Mouse (Mus musculus): ENCODE data around the gene Rad1.
"Not testable (repeated sequence)": the region's sequence is repeated elsewhere in the genome, so short reads cannot be mapped to it uniquely, and the experiment has no call there.

Gene Rad1

DNA sequence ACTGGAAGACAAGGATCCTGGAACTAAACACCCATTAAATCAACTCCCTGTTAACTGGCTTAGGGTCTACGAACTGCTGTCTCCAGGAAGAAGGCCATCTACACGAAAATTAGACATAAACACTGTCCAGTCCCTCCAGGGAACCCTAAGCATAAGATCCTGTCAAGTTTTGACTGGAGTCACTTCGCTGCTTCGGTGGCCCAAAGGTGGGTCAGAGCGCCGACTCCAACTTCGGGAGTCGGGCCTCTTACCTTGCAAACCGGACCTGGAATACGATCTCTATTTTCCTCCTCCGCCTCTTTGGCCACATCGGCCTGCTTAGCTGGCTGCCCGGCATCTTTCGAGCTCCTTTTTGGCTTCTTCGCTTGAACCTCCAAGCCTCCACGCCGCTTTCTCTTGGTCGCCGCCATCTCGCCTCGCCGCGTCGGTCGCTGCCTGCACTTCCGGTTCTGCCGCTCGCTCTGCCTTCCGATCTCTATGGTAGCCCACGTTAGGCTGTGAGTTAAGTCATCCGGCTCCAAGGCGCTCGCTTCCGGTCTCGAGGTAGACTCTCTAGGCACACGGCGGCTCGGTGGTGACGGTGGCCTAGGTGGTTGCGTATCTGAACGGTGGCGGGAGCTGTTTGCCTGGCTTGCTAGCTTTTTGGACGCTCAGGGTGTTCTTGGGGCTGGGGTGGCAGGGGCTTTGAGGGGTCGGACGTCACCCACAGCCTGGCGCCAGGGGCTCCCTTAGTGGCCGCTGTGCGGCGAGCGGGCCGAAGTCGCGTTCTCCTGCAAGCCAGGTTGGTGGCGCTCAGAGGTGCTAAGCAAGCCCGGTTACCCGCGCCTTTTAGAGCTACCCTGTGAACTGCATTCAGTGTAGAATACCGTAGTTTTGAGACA, at the start of gene Rad1, which contains the start of gene Brix1:
Gene Rad1, plus strand, starts transcription at position 535 of the 881 bp plus-strand sequence.
Gene Brix1, minus strand, starts transcription at position 464 of the 881 bp plus-strand sequence.
- peak; percentile 97 for DNase-seq (ENCODE audit: extremely low read depth, low read depth)

GRCm38 (mm10) chr15:10436893-10437292, 48.9 kb upstream of the Rad1 start:
- no peak for DNase-seq (ENCODE audit: extremely low read depth, low read depth)

GRCm38 (mm10) chr15:10439963-10440362, 45.9 kb upstream of the Rad1 start:
- no peak for DNase-seq (ENCODE audit: extremely low read depth, low read depth)

DNA sequence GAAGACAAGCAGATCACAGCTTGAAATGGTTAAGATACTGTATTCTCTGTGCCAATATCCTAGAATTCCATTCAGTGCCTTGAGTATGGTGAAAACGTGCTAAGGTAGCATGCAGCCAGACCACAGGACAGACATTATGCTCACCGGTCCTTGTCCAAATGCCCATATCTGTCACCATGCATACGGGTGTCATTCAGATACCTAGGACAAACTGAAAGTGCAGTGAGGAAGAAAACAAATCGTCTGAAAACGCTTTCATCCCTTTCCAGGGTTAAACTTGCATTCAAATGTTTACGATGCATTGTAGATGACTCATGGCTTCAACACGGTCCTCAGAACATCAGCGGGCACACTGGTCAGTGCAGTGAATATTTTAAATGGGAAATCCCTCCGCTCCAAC, 44.3 kb upstream of the Rad1 start:
- no peak for DNase-seq (ENCODE audit: extremely low read depth, low read depth)

- peak; percentile 56 for DNase-seq (ENCODE audit: extremely low read depth, low read depth)
These were observed 43.5 kb upstream of the Rad1 start for GRCm38 (mm10) chr15:10442275-10442674.

GRCm38 (mm10) chr15:10447102-10447501, 38.7 kb upstream of the Rad1 start:
- no peak for DNase-seq (ENCODE audit: extremely low read depth, low read depth)

DNA sequence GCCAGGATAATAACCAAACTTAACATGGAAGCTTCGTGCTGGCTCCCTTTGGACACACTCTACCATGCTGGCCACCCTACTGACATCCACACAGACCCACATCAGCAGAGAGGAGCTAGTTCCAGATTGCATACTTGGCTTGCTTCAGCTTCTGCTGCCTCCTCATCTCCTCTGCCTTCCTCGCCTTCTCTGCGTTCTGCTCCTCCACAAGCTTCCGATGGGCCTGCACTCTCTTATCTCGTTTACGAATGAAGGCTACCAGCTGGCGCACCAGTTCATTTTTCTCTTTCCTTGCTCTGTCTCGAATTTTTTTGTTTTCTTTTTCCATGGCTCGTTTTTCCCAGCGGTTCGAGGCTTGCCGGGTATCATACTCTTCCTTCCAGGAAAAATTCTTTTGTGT, 24.8 kb upstream of the Rad1 start:
- no peak for DNase-seq (ENCODE audit: extremely low read depth, low read depth)

GRCm38 (mm10) chr15:10463555-10463954, 22.3 kb upstream of the Rad1 start:
- DNase-seq (ENCODE audit: extremely low read depth, low read depth): no peak

DNA sequence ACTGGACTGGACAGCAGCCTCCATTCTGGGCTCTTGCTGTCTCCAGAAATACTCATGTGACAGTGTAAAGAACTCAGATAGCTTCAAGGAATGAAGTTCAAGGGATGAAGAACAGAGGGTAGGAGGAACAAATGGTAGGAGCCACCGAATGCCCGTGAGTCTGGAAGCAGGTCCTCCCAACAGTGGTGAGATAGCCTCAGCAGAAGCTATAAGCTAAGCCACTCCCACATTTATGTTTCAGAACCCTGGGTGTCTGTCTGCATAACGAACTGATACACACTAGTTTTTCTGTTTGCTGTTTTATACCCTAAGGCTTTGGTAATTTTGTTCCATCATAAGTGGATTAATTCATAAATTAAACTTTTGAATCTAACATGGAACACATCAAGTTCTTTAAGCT, 21.1 kb upstream of the Rad1 start:
- no peak for DNase-seq (ENCODE audit: extremely low read depth, low read depth)

GRCm38 (mm10) chr15:10468761-10469160, 17.1 kb upstream of the Rad1 start:
- DNase-seq (ENCODE audit: extremely low read depth, low read depth): no peak

- DNase-seq (ENCODE audit: extremely low read depth, low read depth): no peak
These were observed 16.1 kb upstream of the Rad1 start for GRCm38 (mm10) chr15:10469641-10470150.

GRCm38 (mm10) chr15:10470151-10470831, 15.5 kb upstream of the Rad1 start, which contains the start of gene Dnajc21:
Gene Dnajc21, minus strand, starts transcription at chr15:10470516.
- peak; percentile 69 for DNase-seq (ENCODE audit: extremely low read depth, low read depth)

- DNase-seq (ENCODE audit: extremely low read depth, low read depth): no peak
These were observed 14.9 kb upstream of the Rad1 start for GRCm38 (mm10) chr15:10470941-10471340.

- DNase-seq (ENCODE audit: extremely low read depth, low read depth): peak; percentile 53
These were observed 584 bp downstream of the Rad1 start for GRCm38 (mm10) chr15:10486365-10486839.

- DNase-seq (ENCODE audit: extremely low read depth, low read depth): peak; percentile 60
These were observed 1.4 kb downstream of the Rad1 start for GRCm38 (mm10) chr15:10487246-10487645.

DNA sequence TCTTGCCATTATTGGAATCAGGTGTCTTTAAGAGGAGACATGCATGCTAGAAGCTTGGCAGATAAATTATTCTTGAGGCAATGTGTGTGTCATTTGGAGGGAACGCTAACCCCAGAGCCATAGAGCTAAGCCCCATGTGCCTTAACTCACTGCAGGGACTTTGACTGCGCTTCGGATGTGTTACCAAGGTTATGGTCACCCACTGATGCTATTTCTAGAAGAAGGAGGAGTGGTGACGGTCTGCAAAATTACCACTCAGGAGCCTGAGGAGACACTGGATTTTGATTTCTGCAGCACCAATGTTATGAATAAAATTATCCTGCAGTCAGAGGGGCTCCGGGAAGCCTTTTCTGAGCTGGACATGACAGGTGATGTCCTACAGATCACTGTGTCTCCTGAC, 4.3 kb downstream of the Rad1 start:
- DNase-seq (ENCODE audit: extremely low read depth, low read depth): no peak

GRCm38 (mm10) chr15:10495944-10496343, 10.1 kb downstream of the Rad1 start:
- DNase-seq (ENCODE audit: extremely low read depth, low read depth): no peak

- not testable (repeated sequence) for DNase-seq (ENCODE audit: extremely low read depth, low read depth)
These were observed 10.9 kb downstream of the Rad1 start for GRCm38 (mm10) chr15:10496696-10497095.

DNA sequence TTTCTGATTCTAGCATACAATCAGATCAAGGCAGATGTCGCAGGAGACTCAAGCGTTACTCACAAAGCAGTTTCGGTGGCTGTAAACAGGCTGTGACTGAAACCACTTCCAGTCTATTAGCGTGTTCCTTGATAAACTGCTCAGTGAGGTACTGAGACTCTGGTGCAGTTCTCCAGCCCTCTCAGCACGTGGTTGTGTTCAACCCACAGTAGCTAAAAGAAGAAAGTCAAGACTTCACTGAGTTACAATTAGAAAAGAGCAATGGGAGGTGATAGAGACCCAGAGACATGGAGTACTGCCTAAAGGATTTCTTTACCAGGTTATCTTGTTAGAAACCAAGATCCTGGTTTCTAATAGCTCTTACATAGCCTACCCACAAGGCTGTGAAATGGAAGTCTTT, 13.8 kb downstream of the Rad1 start:
- no peak for DNase-seq (ENCODE audit: extremely low read depth, low read depth)

- DNase-seq (ENCODE audit: extremely low read depth, low read depth): no peak
These were observed 14.2 kb downstream of the Rad1 start for GRCm38 (mm10) chr15:10500035-10500434.

GRCm38 (mm10) chr15:10500838-10501719, 15.3 kb downstream of the Rad1 start:
- DNase-seq (ENCODE audit: extremely low read depth, low read depth): no peak

Data from MEL-GATA-1-ER (cell line).